Mouse (Mus musculus) midbrain, embryonic 12.5 days (tissue): ENCODE measurements around the gene Itih2. TPM values are rescaled to one million over a fixed set of nuclear protein-coding genes. Genes with fewer than 3 reads are reported as not detected.

Source experiments
- ATAC-seq: fragments of 200-750 bp; cut with Nextera tagmentation; 2 replicates; pipeline ENCODE4 v1.8.0; 2017; ENCODE audit warnings: low read depth, moderate TSS enrichment, moderate library complexity; ENCODE audit not compliant: low FRiP score
- H3K27ac ChIP-seq: fragments of 300-500 bp; sonication (generic); replicated peaks from 2 replicates; pipeline ENCODE4 v1.5.1; 2016; ENCODE audit warnings: mild to moderate bottlenecking
- H3K27me3 ChIP-seq: fragments of 300-500 bp; sonication (generic); 2 replicates; pipeline ENCODE4 v1.6.1; 2016; ENCODE audit warnings: mild to moderate bottlenecking
- H3K36me3 ChIP-seq: fragments of 300-500 bp; sonication (generic); 2 replicates; pipeline ENCODE4 v1.6.1; 2016
- H3K4me1 ChIP-seq: fragments of 300-500 bp; sonication (generic); 2 replicates; pipeline ENCODE4 v1.6.1; 2016
- H3K4me2 ChIP-seq: fragments of 300-500 bp; sonication (generic); replicated peaks from 2 replicates; pipeline ENCODE4 v1.6.1; 2016; ENCODE audit warnings: mild to moderate bottlenecking, moderate library complexity
- H3K4me3 ChIP-seq: fragments of 300-500 bp; sonication (generic); 2 replicates; pipeline ENCODE4 v1.5.1; 2016; ENCODE audit warnings: mild to moderate bottlenecking
- H3K9ac ChIP-seq: fragments of 300-500 bp; sonication (generic); replicated peaks from 2 replicates; pipeline ENCODE4 v1.6.1; 2016; ENCODE audit warnings: mild to moderate bottlenecking, moderate library complexity
- H3K9me3 ChIP-seq: fragments of 300-500 bp; sonication (generic); 2 replicates; pipeline ENCODE4 v1.6.1; 2016; ENCODE audit warnings: mild to moderate bottlenecking
- WGBS: fragments of 180-500 bp; shearing (Covaris S2); methylation state at CpG from one replicate; pipeline ENCODE4 v1.1.7; 2016; 5-methylcytosine and 5-hydroxymethylcytosine counted together
- polyA plus RNA-seq: library from polyadenylated mRNA; unstranded; fragments of >200 nt; fragmentation: Nextera tagmentation; extraction: Ambion mirVana; gene quantifications from 2 replicates; pipeline ENCODE4 v1.2.1, GENCODE M21; 2016

The Itih2 gene
- polyA plus RNA-seq, 1 experiment from 2014 or later: 0.36 TPM

GRCm38 (mm10) chr2:10140456-10140855 lies 9.3 kb upstream of the Itih2 start:
- H3K4me2 ChIP-seq: no peak overlapping the region
- H3K9ac ChIP-seq: no peak overlapping the region
- H3K4me1 ChIP-seq: no peaks in the 10 kb centered on the region
- peaks cover 11% of the 10 kb centered on the region for H3K27me3 ChIP-seq
- WGBS: 85% methylated on average over 5 of the region's 5 CpGs
- no peaks in the 10 kb centered on the region for H3K36me3 ChIP-seq
- no peak overlapping the region for H3K4me3 ChIP-seq
- no peak overlapping the region for H3K27ac ChIP-seq
- no peak for ATAC-seq
- H3K9me3 ChIP-seq: no peaks in the 10 kb centered on the region

GRCm38 (mm10) chr2:10137320-10137719 lies 6.1 kb upstream of the Itih2 start:
- ATAC-seq: no peak
- no peaks in the 10 kb centered on the region for H3K4me1 ChIP-seq
- H3K27ac ChIP-seq: no peak overlapping the region
- H3K9ac ChIP-seq: no peak overlapping the region
- 77% methylated on average over 2 of the region's 2 CpGs for WGBS
- H3K27me3 ChIP-seq: peaks cover 11% of the 10 kb centered on the region
- H3K36me3 ChIP-seq: no peaks in the 10 kb centered on the region
- no peak overlapping the region for H3K4me2 ChIP-seq
- H3K9me3 ChIP-seq: no peaks in the 10 kb centered on the region
- H3K4me3 ChIP-seq: no peak overlapping the region

- 75% methylated on average over 6 of the region's 6 CpGs for WGBS
- H3K27me3 ChIP-seq: no peaks in the 10 kb centered on the region
- H3K36me3 ChIP-seq: no peaks in the 10 kb centered on the region
- H3K4me2 ChIP-seq: no peak overlapping the region
- no peak overlapping the region for H3K4me3 ChIP-seq
- no peak for ATAC-seq
- H3K9me3 ChIP-seq: no peaks in the 10 kb centered on the region
- no peak overlapping the region for H3K27ac ChIP-seq
- no peaks in the 10 kb centered on the region for H3K4me1 ChIP-seq
- no peak overlapping the region for H3K9ac ChIP-seq
Measured at GRCm38 (mm10) chr2:10133941-10134340, 2.7 kb upstream of the Itih2 start.

GRCm38 (mm10) chr2:10132128-10132527 lies 932 bp upstream of the Itih2 start:
- WGBS: 94% methylated on average over 1 of the region's 1 CpGs

GRCm38 (mm10) chr2:10130341-10130990 lies 730 bp downstream of the Itih2 start:
- ATAC-seq: no peak
- Histone ChIP-seq H3K4me3 (no peak overlapping the region), H3K4me2 (no peak overlapping the region), H3K36me3 (no peaks in the 10 kb centered on the region), H3K27me3 (no peaks in the 10 kb centered on the region), H3K4me1 (no peaks in the 10 kb centered on the region), H3K9ac (no peak overlapping the region), H3K9me3 (no peaks in the 10 kb centered on the region), H3K27ac (no peak overlapping the region)
- WGBS: 66% methylated on average over 8 of the region's 8 CpGs

More at GRCm38 (mm10) chr2:10132128-10132527, 932 bp upstream of the Itih2 start:
- no peak for ATAC-seq
- no peak overlapping the region for H3K4me3 ChIP-seq
- no peaks in the 10 kb centered on the region for H3K36me3 ChIP-seq
- no peaks in the 10 kb centered on the region for H3K4me1 ChIP-seq
- H3K9me3 ChIP-seq: no peaks in the 10 kb centered on the region
- H3K27me3 ChIP-seq: no peaks in the 10 kb centered on the region
- no peak overlapping the region for H3K4me2 ChIP-seq
- H3K9ac ChIP-seq: no peak overlapping the region
- no peak overlapping the region for H3K27ac ChIP-seq

GRCm38 (mm10) chr2:10128571-10128970 lies 2.6 kb downstream of the Itih2 start:
- Histone ChIP-seq H3K27ac (no peak overlapping the region), H3K9me3 (no peaks in the 10 kb centered on the region), H3K4me3 (no peak overlapping the region), H3K4me2 (no peak overlapping the region), H3K27me3 (no peaks in the 10 kb centered on the region), H3K9ac (no peak overlapping the region), H3K4me1 (no peaks in the 10 kb centered on the region), H3K36me3 (no peaks in the 10 kb centered on the region)
- WGBS: 79% methylated on average over 4 of the region's 4 CpGs
- ATAC-seq: no peak

- H3K9me3 ChIP-seq: no peaks in the 10 kb centered on the region
- no peaks in the 10 kb centered on the region for H3K36me3 ChIP-seq
- no peak overlapping the region for H3K4me2 ChIP-seq
- no peaks in the 10 kb centered on the region for H3K4me1 ChIP-seq
- no peak for ATAC-seq
- WGBS: 84% methylated on average over 5 of the region's 5 CpGs
- no peaks in the 10 kb centered on the region for H3K27me3 ChIP-seq
- H3K4me3 ChIP-seq: no peak overlapping the region
- H3K27ac ChIP-seq: no peak overlapping the region
- no peak overlapping the region for H3K9ac ChIP-seq
Measured at GRCm38 (mm10) chr2:10127471-10127870, 3.7 kb downstream of the Itih2 start.

GRCm38 (mm10) chr2:10126122-10126521 lies 5.1 kb downstream of the Itih2 start:
- H3K9ac ChIP-seq: no peak overlapping the region
- ATAC-seq: no peak
- no peaks in the 10 kb centered on the region for H3K4me1 ChIP-seq
- H3K27ac ChIP-seq: no peak overlapping the region
- no peak overlapping the region for H3K4me2 ChIP-seq
- 92% methylated on average over 4 of the region's 4 CpGs for WGBS
- H3K9me3 ChIP-seq: no peaks in the 10 kb centered on the region
- no peak overlapping the region for H3K4me3 ChIP-seq
- H3K36me3 ChIP-seq: no peaks in the 10 kb centered on the region
- no peaks in the 10 kb centered on the region for H3K27me3 ChIP-seq

- H3K4me2 ChIP-seq: no peak overlapping the region
- no peaks in the 10 kb centered on the region for H3K27me3 ChIP-seq
- WGBS: 64% methylated on average over 3 of the region's 3 CpGs
- H3K36me3 ChIP-seq: no peaks in the 10 kb centered on the region
- no peak overlapping the region for H3K27ac ChIP-seq
- no peak for ATAC-seq
- H3K9me3 ChIP-seq: no peaks in the 10 kb centered on the region
- H3K4me3 ChIP-seq: no peak overlapping the region
- H3K9ac ChIP-seq: no peak overlapping the region
- no peaks in the 10 kb centered on the region for H3K4me1 ChIP-seq
Measured at GRCm38 (mm10) chr2:10121826-10122225, 9.4 kb downstream of the Itih2 start.

GRCm38 (mm10) chr2:10119276-10119675 lies 11.9 kb downstream of the Itih2 start:
- 92% methylated on average over 8 of the region's 8 CpGs for WGBS

GRCm38 (mm10) chr2:10118751-10119150 lies 12.4 kb downstream of the Itih2 start:
- no peak for ATAC-seq
- H3K36me3 ChIP-seq: no peaks in the 10 kb centered on the region
- H3K4me2 ChIP-seq: no peak overlapping the region
- no peak overlapping the region for H3K27ac ChIP-seq
- WGBS: 59% methylated on average over 1 of the region's 1 CpGs
- no peaks in the 10 kb centered on the region for H3K4me1 ChIP-seq
- H3K27me3 ChIP-seq: no peaks in the 10 kb centered on the region
- no peaks in the 10 kb centered on the region for H3K9me3 ChIP-seq
- no peak overlapping the region for H3K4me3 ChIP-seq
- no peak overlapping the region for H3K9ac ChIP-seq

More at GRCm38 (mm10) chr2:10119276-10119675, 11.9 kb downstream of the Itih2 start:
- H3K4me3 ChIP-seq: no peak overlapping the region
- H3K36me3 ChIP-seq: no peaks in the 10 kb centered on the region
- no peaks in the 10 kb centered on the region for H3K4me1 ChIP-seq
- no peaks in the 10 kb centered on the region for H3K9me3 ChIP-seq
- no peak for ATAC-seq
- no peak overlapping the region for H3K9ac ChIP-seq
- no peaks in the 10 kb centered on the region for H3K27me3 ChIP-seq
- H3K27ac ChIP-seq: no peak overlapping the region
- H3K4me2 ChIP-seq: no peak overlapping the region

- H3K27me3 ChIP-seq: no peaks in the 10 kb centered on the region
- H3K4me2 ChIP-seq: no peak overlapping the region
- no peak overlapping the region for H3K4me3 ChIP-seq
- no peak overlapping the region for H3K9ac ChIP-seq
- ATAC-seq: no peak
- H3K4me1 ChIP-seq: no peaks in the 10 kb centered on the region
- no peak overlapping the region for H3K27ac ChIP-seq
- WGBS: 75% methylated on average over 6 of the region's 6 CpGs
- no peaks in the 10 kb centered on the region for H3K36me3 ChIP-seq
- H3K9me3 ChIP-seq: no peaks in the 10 kb centered on the region
Measured at GRCm38 (mm10) chr2:10108535-10109189, 22.5 kb downstream of the Itih2 start.
